Mouse (Mus musculus): ENCODE measurements around the gene Ttc41. TPM values are rescaled to one million over a fixed set of nuclear protein-coding genes. Genes with fewer than 3 reads are reported as not detected.

Gene Ttc41
- 0.43 and 0.82 TPM in 2 replicates for total RNA-seq (2023)

DNA sequence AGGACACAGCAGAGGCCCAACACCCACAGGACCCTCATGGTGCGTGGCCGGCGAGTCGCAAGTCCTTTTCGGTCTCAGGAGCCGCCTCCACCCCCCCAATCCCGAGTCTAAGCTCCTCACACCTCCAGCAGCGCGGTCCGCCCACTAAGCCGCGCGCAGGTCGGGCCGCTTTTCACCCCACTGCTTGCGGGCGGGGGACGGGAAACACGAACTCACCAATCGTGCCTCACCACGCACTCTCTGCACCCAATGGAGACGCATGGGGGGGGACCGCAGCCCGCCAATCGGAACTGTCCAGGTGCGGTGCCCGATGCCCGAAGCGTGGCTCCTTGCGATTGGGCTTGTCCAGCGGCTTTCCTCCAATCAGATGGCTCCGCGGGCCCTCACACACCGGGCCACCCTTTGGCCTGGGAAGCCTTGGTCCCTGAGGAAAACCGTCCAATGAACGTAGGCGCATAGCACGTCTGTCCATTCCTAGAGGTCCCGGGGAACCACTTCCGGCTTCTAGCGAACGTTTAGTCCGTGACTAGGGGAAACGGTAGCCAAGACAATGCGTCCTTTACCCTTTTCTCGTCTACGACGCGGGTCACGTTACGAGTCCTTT lies at the start of gene Ttc41, which contains the start of gene Hsp90b1:
Gene Ttc41, plus strand, starts transcription at position 494 of the 604 bp plus-strand sequence.
Gene Hsp90b1, minus strand, starts transcription at position 192 of the 604 bp plus-strand sequence.

DNA sequence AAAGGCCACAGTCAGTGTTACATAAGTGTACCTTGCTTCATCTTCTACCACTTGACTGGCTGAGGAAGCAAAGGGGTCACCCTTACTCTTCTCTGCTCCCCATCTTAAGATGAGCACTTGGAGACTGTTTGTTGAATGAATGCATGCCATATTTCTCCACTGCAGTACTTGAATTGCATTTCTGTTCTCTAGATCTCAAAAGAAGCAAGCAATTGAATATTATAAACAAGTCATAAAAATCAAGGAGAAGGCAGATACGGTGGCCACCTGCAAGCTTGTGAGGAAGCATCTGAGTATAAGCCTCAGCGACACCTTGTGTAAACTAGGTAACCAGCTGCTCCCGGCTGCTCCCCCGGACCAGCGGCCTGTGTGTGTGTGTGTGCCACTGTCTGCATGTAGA lies 58.1 kb downstream of the Ttc41 start, which contains the start of gene Gm49358:
Gene Gm49358, plus strand, starts transcription at position 301 of the 400 bp plus-strand sequence.

GRCm38 (mm10) chr10:86778398-86779116 lies 72.9 kb downstream of the Ttc41 start, which contains the start of gene Nt5dc3:
TSS of gene Nt5dc3 (plus strand) at chr10:86779005.

Other genes starting within 250 kb of the Ttc41 start
- not detected in 2 replicates for gene Syn3, start 206.9 kb upstream of the Ttc41 start, total RNA-seq (2023)
- 253 and 276 TPM in 2 replicates for gene Hsp90b1, start 302 bp upstream of the Ttc41 start, total RNA-seq (2023)
- gene Gm49358, start 58.2 kb downstream of the Ttc41 start, total RNA-seq (2023) = 1.5 TPM in 1 of 2 replicates, not detected in the other
- gene Nt5dc3, start 73.2 kb downstream of the Ttc41 start, total RNA-seq (2023) = 4.3 and 4.7 TPM in 2 replicates

Data from neutrophil, adult 65 days (primary cell).